Mouse (Mus musculus) midbrain, embryonic 14.5 days (tissue): Measurements from ENCODE around the gene Phactr2. TPM values are rescaled to one million over a fixed set of nuclear protein-coding genes. Genes with fewer than 3 reads are reported as not detected.

Experiments
- ATAC-seq: fragments of 200-750 bp; cut with Nextera tagmentation; 2 replicates; pipeline ENCODE4 v1.8.0; 2017; ENCODE audit warnings: moderate number of reproducible peaks, moderate library complexity; ENCODE audit not compliant: low FRiP score, low TSS enrichment
- DNase-seq: peaks from one replicate; pipeline ENCODE4 v3.0.0-alpha.2; 2015
- H3K27ac ChIP-seq: fragments of 300-500 bp; sonication (generic); replicated peaks from 2 replicates; pipeline ENCODE4 v1.5.1; 2014; ENCODE audit warnings: mild to moderate bottlenecking, low read depth, low read length, moderate library complexity
- H3K27me3 ChIP-seq: fragments of 300-500 bp; sonication (generic); 2 replicates; pipeline ENCODE4 v1.6.1; 2014; ENCODE audit warnings: low read length, control low read depth, mixed read lengths; ENCODE audit not compliant: control insufficient read depth, insufficient read depth
- H3K36me3 ChIP-seq: fragments of 300-500 bp; sonication (generic); 2 replicates; pipeline ENCODE4 v1.6.1; 2014; ENCODE audit warnings: low read length, control low read depth; ENCODE audit not compliant: control insufficient read depth, insufficient read depth
- H3K4me1 ChIP-seq: fragments of 300-500 bp; sonication (generic); 2 replicates; pipeline ENCODE4 v1.6.1; 2014; ENCODE audit warnings: mild to moderate bottlenecking, antibody characterized with exemption, low read length, control low read depth; ENCODE audit not compliant: control insufficient read depth, insufficient read depth
- H3K4me2 ChIP-seq: fragments of 300-500 bp; sonication (generic); 2 replicates; pipeline ENCODE4 v1.6.1; 2014; ENCODE audit warnings: mild to moderate bottlenecking, low read length, moderate library complexity
- H3K4me3 ChIP-seq: fragments of 300-500 bp; sonication (generic); replicated peaks from 2 replicates; pipeline ENCODE4 v1.5.1; 2014; ENCODE audit warnings: low read depth, low read length
- H3K9ac ChIP-seq: fragments of 300-500 bp; sonication (generic); replicated peaks from 2 replicates; pipeline ENCODE4 v1.6.1; 2014; ENCODE audit warnings: mild to moderate bottlenecking, low read length, moderate library complexity
- H3K9me3 ChIP-seq: fragments of 300-500 bp; sonication (generic); 2 replicates; pipeline ENCODE4 v1.6.1; 2016; ENCODE audit warnings: low read length, control low read depth, mixed read lengths; ENCODE audit not compliant: control insufficient read depth
- WGBS: fragments of 180-500 bp; shearing (Covaris S2); extraction: QIAGEN DNeasy Blood & Tissue Kit; methylation state at CpG from one replicate; pipeline ENCODE4 v1.1.7; 2014; 5-methylcytosine and 5-hydroxymethylcytosine counted together
- polyA plus RNA-seq: library from polyadenylated mRNA; unstranded; fragments of >200 nt; fragmentation: Nextera tagmentation; extraction: Ambion mirVana; gene quantifications from 2 replicates; pipeline ENCODE4 v1.2.1, GENCODE M21; 2014

Phactr2 gene
- polyA plus RNA-seq, 1 experiment from 2014 or later, result 6.3 TPM

GRCm38 (mm10) chr10:13395753-13396152, 78.5 kb downstream of the Phactr2 start:
- Histone ChIP-seq H3K4me3 (no peak overlapping the region), H3K36me3 (no peaks in the 10 kb centered on the region), H3K27ac (no peak overlapping the region), H3K4me1 (no peaks in the 10 kb centered on the region), H3K9me3 (no peaks in the 10 kb centered on the region), H3K4me2 (no peak overlapping the region), H3K27me3 (no peaks in the 10 kb centered on the region), H3K9ac (no peak overlapping the region)
- ATAC-seq (no peak), DNase-seq (no peak)
- WGBS, result 79% methylated on average over 3 of the region's 3 CpGs

GRCm38 (mm10) chr10:13394000-13394399, 80.2 kb downstream of the Phactr2 start:
- Histone ChIP-seq H3K4me2 (no peak overlapping the region), H3K4me3 (no peak overlapping the region), H3K27me3 (no peaks in the 10 kb centered on the region), H3K36me3 (no peaks in the 10 kb centered on the region), H3K9me3 (no peaks in the 10 kb centered on the region), H3K9ac (no peak overlapping the region), H3K27ac (no peak overlapping the region), H3K4me1 (no peaks in the 10 kb centered on the region)
- 96% methylated on average over 4 of the region's 4 CpGs for WGBS
- DNase-seq (no peak), ATAC-seq (no peak)

- Histone ChIP-seq H3K27ac (peak overlapping the region; percentile 45), H3K4me2 (peak overlapping the region; percentile 51), H3K9me3 (no peaks in the 10 kb centered on the region), H3K9ac (peak overlapping the region; percentile 45), H3K4me3 (peak overlapping the region; percentile 20), H3K4me1 (0 out of 2 replicates have a peak, but pooled peaks cover 3% of the 10 kb centered on the region), H3K36me3 (no peaks in the 10 kb centered on the region), H3K27me3 (no peaks in the 10 kb centered on the region)
- 32% methylated on average over 11 of the region's 11 CpGs for WGBS
- DNase-seq (peak; percentile 57), ATAC-seq (0 out of 2 replicates have a peak, but pooled peaks have one; percentile 25)
Observed at GRCm38 (mm10) chr10:13388116-13388922, 85.9 kb downstream of the Phactr2 start.

- Histone ChIP-seq H3K27ac (no peak overlapping the region), H3K4me2 (no peak overlapping the region), H3K9ac (no peak overlapping the region), H3K36me3 (no peaks in the 10 kb centered on the region), H3K4me3 (no peak overlapping the region), H3K9me3 (no peaks in the 10 kb centered on the region), H3K4me1 (0 out of 2 replicates have a peak, but pooled peaks cover 3% of the 10 kb centered on the region), H3K27me3 (no peaks in the 10 kb centered on the region)
- WGBS, result 80% methylated on average over 3 of the region's 3 CpGs
- DNase-seq (no peak), ATAC-seq (no peak)
Observed at GRCm38 (mm10) chr10:13384866-13385265, 89.3 kb downstream of the Phactr2 start.

GRCm38 (mm10) chr10:13377895-13378294, 96.3 kb downstream of the Phactr2 start:
- Histone ChIP-seq H3K4me1 (no peaks in the 10 kb centered on the region), H3K4me2 (no peak overlapping the region), H3K9me3 (no peaks in the 10 kb centered on the region), H3K4me3 (no peak overlapping the region), H3K27ac (no peak overlapping the region), H3K27me3 (no peaks in the 10 kb centered on the region), H3K36me3 (no peaks in the 10 kb centered on the region), H3K9ac (no peak overlapping the region)
- ATAC-seq (no peak), DNase-seq (no peak)
- 91% methylated on average over 1 of the region's 1 CpGs for WGBS

GRCm38 (mm10) chr10:13376428-13377260, 97.6 kb downstream of the Phactr2 start:
- no peaks in the 10 kb centered on the region for H3K27me3 ChIP-seq
- no peak for DNase-seq
- H3K4me2 ChIP-seq, result no peak overlapping the region
- no peak overlapping the region for H3K27ac ChIP-seq
- no peaks in the 10 kb centered on the region for H3K36me3 ChIP-seq
- no peaks in the 10 kb centered on the region for H3K9me3 ChIP-seq
- no peak for ATAC-seq
- H3K4me3 ChIP-seq, result no peak overlapping the region
- no peak overlapping the region for H3K9ac ChIP-seq
- WGBS, result 87% methylated on average over 13 of the region's 13 CpGs
- no peaks in the 10 kb centered on the region for H3K4me1 ChIP-seq

GRCm38 (mm10) chr10:13375820-13376219, 98.4 kb downstream of the Phactr2 start:
- Histone ChIP-seq H3K4me1 (no peaks in the 10 kb centered on the region), H3K27me3 (no peaks in the 10 kb centered on the region), H3K27ac (no peak overlapping the region), H3K4me2 (no peak overlapping the region), H3K9ac (no peak overlapping the region), H3K9me3 (no peaks in the 10 kb centered on the region), H3K36me3 (no peaks in the 10 kb centered on the region), H3K4me3 (no peak overlapping the region)
- DNase-seq (peak; percentile 29), ATAC-seq (no peak)
- 57% methylated on average over 3 of the region's 3 CpGs for WGBS

- H3K4me3 ChIP-seq, result no peak overlapping the region
- H3K36me3 ChIP-seq, result no peaks in the 10 kb centered on the region
- DNase-seq, result no peak
- no peak overlapping the region for H3K27ac ChIP-seq
- H3K9me3 ChIP-seq, result no peaks in the 10 kb centered on the region
- H3K9ac ChIP-seq, result no peak overlapping the region
- WGBS, result 88% methylated on average over 13 of the region's 13 CpGs
- H3K4me1 ChIP-seq, result no peaks in the 10 kb centered on the region
- ATAC-seq, result no peak
- H3K4me2 ChIP-seq, result no peak overlapping the region
- H3K27me3 ChIP-seq, result no peaks in the 10 kb centered on the region
Observed at GRCm38 (mm10) chr10:13369581-13370375, 104.4 kb downstream of the Phactr2 start.
